Mouse (Mus musculus) midbrain, embryonic 14.5 days (tissue): ENCODE measurements around the gene Vwa7. TPM values are rescaled to one million over a fixed set of nuclear protein-coding genes. Genes with fewer than 3 reads are reported as not detected.

Experiments used
- ATAC-seq: fragments of 200-750 bp; cut with Nextera tagmentation; 2 replicates; pipeline ENCODE4 v1.8.0; 2017; ENCODE audit warnings: moderate number of reproducible peaks, moderate library complexity; ENCODE audit not compliant: low FRiP score, low TSS enrichment
- DNase-seq: peaks from one replicate; pipeline ENCODE4 v3.0.0-alpha.2; 2015
- H3K27ac ChIP-seq: fragments of 300-500 bp; sonication (generic); replicated peaks from 2 replicates; pipeline ENCODE4 v1.5.1; 2014; ENCODE audit warnings: mild to moderate bottlenecking, low read depth, low read length, moderate library complexity
- H3K27me3 ChIP-seq: fragments of 300-500 bp; sonication (generic); 2 replicates; pipeline ENCODE4 v1.6.1; 2014; ENCODE audit warnings: low read length, control low read depth, mixed read lengths; ENCODE audit not compliant: control insufficient read depth, insufficient read depth
- H3K36me3 ChIP-seq: fragments of 300-500 bp; sonication (generic); 2 replicates; pipeline ENCODE4 v1.6.1; 2014; ENCODE audit warnings: low read length, control low read depth; ENCODE audit not compliant: control insufficient read depth, insufficient read depth
- H3K4me1 ChIP-seq: fragments of 300-500 bp; sonication (generic); 2 replicates; pipeline ENCODE4 v1.6.1; 2014; ENCODE audit warnings: mild to moderate bottlenecking, antibody characterized with exemption, low read length, control low read depth; ENCODE audit not compliant: control insufficient read depth, insufficient read depth
- H3K4me2 ChIP-seq: fragments of 300-500 bp; sonication (generic); 2 replicates; pipeline ENCODE4 v1.6.1; 2014; ENCODE audit warnings: mild to moderate bottlenecking, low read length, moderate library complexity
- H3K4me3 ChIP-seq: fragments of 300-500 bp; sonication (generic); replicated peaks from 2 replicates; pipeline ENCODE4 v1.5.1; 2014; ENCODE audit warnings: low read depth, low read length
- H3K9ac ChIP-seq: fragments of 300-500 bp; sonication (generic); replicated peaks from 2 replicates; pipeline ENCODE4 v1.6.1; 2014; ENCODE audit warnings: mild to moderate bottlenecking, low read length, moderate library complexity
- H3K9me3 ChIP-seq: fragments of 300-500 bp; sonication (generic); 2 replicates; pipeline ENCODE4 v1.6.1; 2016; ENCODE audit warnings: low read length, control low read depth, mixed read lengths; ENCODE audit not compliant: control insufficient read depth
- WGBS: fragments of 180-500 bp; shearing (Covaris S2); extraction: QIAGEN DNeasy Blood & Tissue Kit; methylation state at CpG from one replicate; pipeline ENCODE4 v1.1.7; 2014; 5-methylcytosine and 5-hydroxymethylcytosine counted together
- polyA plus RNA-seq: library from polyadenylated mRNA; unstranded; fragments of >200 nt; fragmentation: Nextera tagmentation; extraction: Ambion mirVana; gene quantifications from 2 replicates; pipeline ENCODE4 v1.2.1, GENCODE M21; 2014

The Vwa7 gene
- polyA plus RNA-seq, 1 experiment from 2014 or later = 0.12 TPM

DNA sequence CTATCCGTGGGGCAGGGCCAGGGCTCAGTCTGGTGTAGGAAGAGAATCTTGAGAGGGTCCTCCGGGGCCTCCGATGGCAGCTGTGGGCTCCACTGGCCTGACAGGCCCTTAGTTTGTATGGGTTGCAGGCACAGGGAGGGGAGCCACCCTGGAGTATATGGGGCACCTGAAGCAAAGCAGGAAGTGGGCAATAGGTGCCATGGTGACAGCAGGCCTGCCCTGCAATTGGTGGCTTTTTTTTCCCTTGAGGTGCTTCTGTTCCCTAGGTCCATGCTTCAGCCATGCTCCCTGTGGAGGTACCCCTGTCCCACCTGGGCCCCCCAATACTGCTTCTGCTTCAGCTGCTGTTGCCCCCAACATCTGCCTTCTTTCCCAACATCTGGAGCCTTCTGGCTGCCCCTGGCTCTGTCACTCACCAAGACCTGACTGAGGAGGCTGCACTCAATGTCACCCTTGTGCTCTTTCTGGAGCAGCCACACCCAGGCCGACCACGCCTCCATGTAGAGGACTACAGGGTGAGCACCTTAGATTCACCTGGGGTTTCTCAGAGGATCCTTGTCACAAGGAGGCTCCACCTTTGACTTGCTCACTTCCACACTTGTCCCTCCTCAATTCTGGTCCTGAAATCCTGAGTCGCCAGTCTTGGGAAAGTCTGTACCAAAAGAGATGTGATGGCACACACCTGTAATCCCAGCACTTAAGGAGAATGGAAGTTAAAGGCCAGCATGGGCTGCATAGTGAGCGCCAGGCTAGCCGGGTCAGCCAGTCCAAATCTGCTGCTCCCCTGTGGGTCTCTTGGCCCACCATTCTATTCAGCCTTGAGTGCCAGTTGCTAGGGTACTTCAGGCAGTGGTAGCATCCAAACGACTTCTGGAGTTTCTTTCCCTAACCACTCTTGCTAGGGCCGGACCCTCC, 669 bp downstream of the Vwa7 start:
- 82% methylated on average over 10 of the region's 10 CpGs for WGBS
- no peak for DNase-seq
- no peak overlapping the region for H3K27ac ChIP-seq

GRCm38 (mm10) chr17:35017706-35018030, 1.3 kb downstream of the Vwa7 start:
- Histone ChIP-seq H3K4me1 (peaks cover 3% of the 10 kb centered on the region; the same call in 1 of the 2 replicates), H3K9me3 (no peaks in the 10 kb centered on the region), H3K9ac (no peak overlapping the region), H3K27ac (no peak overlapping the region), H3K36me3 (peaks cover 43% of the 10 kb centered on the region), H3K4me3 (no peak overlapping the region), H3K4me2 (no peak overlapping the region), H3K27me3 (no peaks in the 10 kb centered on the region)
- no peak for ATAC-seq
- 77% methylated on average over 14 of the region's 14 CpGs for WGBS
- no peak for DNase-seq

More for the DNA sequence above, 669 bp downstream of the Vwa7 start:
- no peak overlapping the region for H3K4me3 ChIP-seq
- H3K9me3 ChIP-seq = no peaks in the 10 kb centered on the region
- peaks cover 49% of the 10 kb centered on the region for H3K36me3 ChIP-seq
- ATAC-seq = no peak
- H3K4me2 ChIP-seq = no peak overlapping the region
- no peak overlapping the region; the same call in 1 of the 2 replicates for H3K9ac ChIP-seq
- peaks cover 3% of the 10 kb centered on the region; the same call in 1 of the 2 replicates for H3K4me1 ChIP-seq
- no peaks in the 10 kb centered on the region for H3K27me3 ChIP-seq

DNA sequence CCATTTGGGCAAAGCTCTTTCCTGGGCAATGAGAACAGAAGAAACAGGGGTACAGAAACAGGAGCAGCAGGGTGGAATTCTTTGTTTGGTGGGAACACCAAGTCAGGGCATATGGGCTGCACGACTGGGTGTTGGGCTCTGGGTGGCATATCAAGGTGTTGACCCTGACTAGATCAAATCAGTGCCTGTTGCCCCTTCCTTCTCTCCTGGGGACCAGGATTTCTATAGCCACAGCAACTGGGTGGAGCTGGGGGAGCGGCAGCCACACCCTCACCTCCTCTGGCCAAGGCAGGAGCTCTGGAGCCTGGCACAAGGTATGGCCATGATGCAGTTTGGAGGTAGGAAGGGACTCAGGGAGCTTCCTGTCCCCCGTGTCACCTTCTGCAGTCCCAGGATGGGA, 1.8 kb downstream of the Vwa7 start:
- Histone ChIP-seq H3K27ac (no peak overlapping the region), H3K4me1 (peaks cover 3% of the 10 kb centered on the region; the same call in 1 of the 2 replicates), H3K36me3 (peaks cover 38% of the 10 kb centered on the region), H3K4me2 (no peak overlapping the region), H3K9me3 (no peaks in the 10 kb centered on the region), H3K9ac (no peak overlapping the region), H3K4me3 (no peak overlapping the region), H3K27me3 (no peaks in the 10 kb centered on the region)
- no peak for DNase-seq
- WGBS = 70% methylated on average over 3 of the region's 3 CpGs
- no peak for ATAC-seq

DNA sequence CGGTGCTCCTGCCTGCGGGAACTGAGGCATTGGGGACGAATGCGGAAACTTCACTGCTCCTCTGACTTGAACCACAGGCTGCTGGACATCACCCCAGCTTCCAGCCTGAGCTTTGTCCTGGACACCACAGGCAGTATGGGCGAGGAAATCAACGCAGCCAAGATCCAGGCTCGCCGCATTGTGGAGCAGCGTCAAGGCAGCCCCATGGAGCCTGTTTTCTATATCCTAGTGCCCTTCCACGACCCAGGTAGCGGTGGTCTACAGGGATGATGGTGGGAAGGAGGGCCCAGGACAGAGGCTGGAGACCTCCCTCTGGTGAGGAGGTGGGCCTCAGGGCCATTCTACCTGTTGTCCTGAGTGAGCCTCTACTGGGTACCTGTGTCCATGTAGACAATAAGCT, 3.5 kb downstream of the Vwa7 start:
- ATAC-seq = no peak
- Histone ChIP-seq H3K4me2 (no peak overlapping the region), H3K27ac (no peak overlapping the region), H3K9me3 (no peaks in the 10 kb centered on the region), H3K9ac (no peak overlapping the region), H3K4me1 (peaks cover 3% of the 10 kb centered on the region; the same call in 1 of the 2 replicates), H3K27me3 (no peaks in the 10 kb centered on the region), H3K36me3 (peaks cover 21% of the 10 kb centered on the region), H3K4me3 (no peak overlapping the region)
- WGBS = 72% methylated on average over 11 of the region's 11 CpGs
- no peak for DNase-seq

DNA sequence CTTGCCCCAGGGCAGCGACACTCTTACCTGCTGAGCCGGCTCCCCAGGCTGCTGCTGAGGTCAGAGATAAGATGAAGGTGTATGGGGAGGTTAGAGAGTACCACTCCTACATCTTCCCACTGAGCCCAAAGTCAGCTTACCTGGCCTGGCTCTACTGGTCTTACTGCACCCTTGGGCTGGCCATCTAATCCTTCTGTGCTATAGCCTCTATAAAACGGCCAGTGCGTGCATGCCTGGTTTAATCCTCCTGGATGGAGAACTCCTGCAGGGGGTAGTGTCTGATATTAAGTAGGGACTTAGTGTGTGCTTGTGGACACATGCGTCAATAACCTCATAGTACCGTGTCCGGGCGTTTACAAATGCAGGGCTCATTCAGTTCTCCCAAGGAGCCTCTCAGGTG, 4.2 kb downstream of the Vwa7 start:
- WGBS = 80% methylated on average over 8 of the region's 8 CpGs
- Histone ChIP-seq H3K36me3 (peaks cover 14% of the 10 kb centered on the region), H3K4me1 (peaks cover 3% of the 10 kb centered on the region; the same call in 1 of the 2 replicates), H3K27ac (no peak overlapping the region), H3K4me3 (no peak overlapping the region), H3K4me2 (no peak overlapping the region), H3K27me3 (no peaks in the 10 kb centered on the region), H3K9ac (no peak overlapping the region), H3K9me3 (no peaks in the 10 kb centered on the region)
- DNase-seq (no peak), ATAC-seq (no peak)

DNA sequence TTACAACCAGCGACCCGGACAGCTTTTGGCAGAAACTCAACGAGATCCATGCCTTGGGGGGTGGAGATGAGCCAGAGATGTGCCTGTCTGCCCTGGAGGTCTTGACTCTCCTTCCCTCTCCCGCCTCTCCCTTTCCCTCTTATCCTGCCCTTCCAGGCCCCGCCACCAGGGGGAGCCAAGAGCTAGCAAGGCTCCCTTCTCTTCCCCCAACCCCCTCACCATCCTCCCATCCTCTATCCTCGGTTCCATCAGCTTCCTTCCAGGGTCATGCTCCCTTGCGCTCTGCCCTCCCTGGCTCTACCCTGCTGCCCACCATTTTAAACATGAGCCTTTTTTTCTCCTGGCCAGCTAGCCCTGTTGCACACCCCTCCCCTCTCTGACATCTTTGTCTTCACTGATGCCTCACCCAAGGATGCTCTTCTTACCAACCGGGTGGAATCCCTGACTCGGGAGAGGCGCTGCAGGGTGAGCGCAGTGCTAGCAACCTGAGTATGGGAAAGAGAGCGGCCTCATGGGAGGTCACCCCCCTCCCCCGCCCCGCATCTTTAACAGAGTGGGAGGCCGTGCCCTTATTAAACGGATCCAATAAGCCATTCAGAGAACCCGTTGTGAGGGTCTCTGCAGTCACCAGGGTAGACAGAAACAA, 4.9 kb downstream of the Vwa7 start:
- Histone ChIP-seq H3K36me3 (peaks cover 7% of the 10 kb centered on the region; the same call in 1 of the 2 replicates), H3K9me3 (no peaks in the 10 kb centered on the region), H3K4me2 (peak overlapping the region; percentile 13), H3K4me3 (no peak overlapping the region), H3K27me3 (no peaks in the 10 kb centered on the region), H3K27ac (0 out of 2 replicates have a peak overlapping the region, but pooled peaks have one; percentile 1), H3K4me1 (peaks cover 3% of the 10 kb centered on the region; the same call in 1 of the 2 replicates), H3K9ac (no peak overlapping the region)
- DNase-seq (peak; percentile 85), ATAC-seq (peak; percentile 44; the same call in 1 of the 2 replicates)
- WGBS = 3% methylated on average over 17 of the region's 17 CpGs

GRCm38 (mm10) chr17:35021842-35022477, 5.6 kb downstream of the Vwa7 start:
- no peak overlapping the region for H3K4me3 ChIP-seq
- 0 out of 2 replicates have a peak overlapping the region, but pooled peaks have one; percentile 1 for H3K27ac ChIP-seq
- ATAC-seq (no peak), DNase-seq (no peak)
- peaks cover 5% of the 10 kb centered on the region; the same call in 1 of the 2 replicates for H3K36me3 ChIP-seq
- WGBS = 47% methylated on average over 6 of the region's 6 CpGs
- H3K9ac ChIP-seq = no peak overlapping the region
- peaks cover 3% of the 10 kb centered on the region; the same call in 1 of the 2 replicates for H3K4me1 ChIP-seq
- H3K9me3 ChIP-seq = no peaks in the 10 kb centered on the region
- no peak overlapping the region for H3K4me2 ChIP-seq
- no peaks in the 10 kb centered on the region for H3K27me3 ChIP-seq

GRCm38 (mm10) chr17:35022541-35023060, 6.2 kb downstream of the Vwa7 start:
- Histone ChIP-seq H3K4me2 (no peak overlapping the region), H3K9ac (no peak overlapping the region), H3K4me3 (no peak overlapping the region), H3K27ac (no peak overlapping the region), H3K4me1 (peaks cover 3% of the 10 kb centered on the region; the same call in 1 of the 2 replicates), H3K27me3 (no peaks in the 10 kb centered on the region), H3K36me3 (no peaks in the 10 kb centered on the region), H3K9me3 (no peaks in the 10 kb centered on the region)
- ATAC-seq (no peak), DNase-seq (no peak)
- WGBS = 94% methylated on average over 8 of the region's 8 CpGs
